Mouse (Mus musculus) fat pad, adult 2 months (tissue): ENCODE measurements at regions not wholly inside any gene's neighbourhood (a gene's known extent, or its start where the extent isn't known, plus 50 kb on each side); places are given as distances from the start of the nearest gene placed in this dataset.

Source experiments
- DNase-seq: peaks from one replicate; pipeline ENCODE4 v3.0.0-alpha.2; 2011; ENCODE audit warnings: low read depth, low spot score; ENCODE audit errors: extremely low read depth

DNA sequence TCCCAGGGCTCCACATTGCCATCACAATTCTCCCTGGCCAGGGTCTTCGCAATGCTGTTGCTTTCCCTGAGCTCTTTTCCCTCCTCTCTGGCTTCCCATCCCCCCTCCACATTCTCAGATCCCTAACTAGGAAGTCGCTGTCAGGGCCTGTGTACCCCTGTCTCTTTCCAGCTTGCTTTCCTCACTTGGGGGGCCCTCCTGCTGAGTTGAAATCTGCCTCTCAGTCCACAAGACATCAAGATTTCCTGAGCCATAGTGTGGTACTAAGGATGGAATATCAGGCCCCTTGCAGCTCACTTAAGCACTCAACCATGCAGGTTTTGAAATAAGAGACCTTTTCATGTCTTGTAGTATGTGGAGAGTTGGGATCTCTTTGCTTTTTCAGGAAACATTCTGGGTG lies 133.8 kb upstream of the Gdf10 start:
- DNase-seq: no peak

DNA sequence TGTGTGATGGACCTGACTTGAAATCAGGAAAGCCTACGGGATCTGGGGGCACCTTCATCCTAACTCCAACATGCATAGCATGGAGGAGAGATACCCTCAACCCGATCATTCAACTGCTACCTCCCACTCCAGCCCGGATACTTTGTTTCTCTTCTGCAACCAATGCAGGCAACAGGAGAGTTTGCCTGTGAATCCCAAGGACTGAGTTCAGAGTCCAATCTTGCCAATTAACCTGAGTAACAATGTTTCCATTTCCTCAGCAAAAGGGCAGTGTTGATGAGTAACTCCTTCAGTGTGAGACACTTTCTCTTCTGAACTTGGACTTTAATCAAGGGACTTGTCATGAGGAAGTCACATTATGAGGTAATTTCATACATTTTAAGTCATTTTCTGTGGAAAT lies 129.1 kb upstream of the Gdf10 start:
- no peak for DNase-seq

DNA sequence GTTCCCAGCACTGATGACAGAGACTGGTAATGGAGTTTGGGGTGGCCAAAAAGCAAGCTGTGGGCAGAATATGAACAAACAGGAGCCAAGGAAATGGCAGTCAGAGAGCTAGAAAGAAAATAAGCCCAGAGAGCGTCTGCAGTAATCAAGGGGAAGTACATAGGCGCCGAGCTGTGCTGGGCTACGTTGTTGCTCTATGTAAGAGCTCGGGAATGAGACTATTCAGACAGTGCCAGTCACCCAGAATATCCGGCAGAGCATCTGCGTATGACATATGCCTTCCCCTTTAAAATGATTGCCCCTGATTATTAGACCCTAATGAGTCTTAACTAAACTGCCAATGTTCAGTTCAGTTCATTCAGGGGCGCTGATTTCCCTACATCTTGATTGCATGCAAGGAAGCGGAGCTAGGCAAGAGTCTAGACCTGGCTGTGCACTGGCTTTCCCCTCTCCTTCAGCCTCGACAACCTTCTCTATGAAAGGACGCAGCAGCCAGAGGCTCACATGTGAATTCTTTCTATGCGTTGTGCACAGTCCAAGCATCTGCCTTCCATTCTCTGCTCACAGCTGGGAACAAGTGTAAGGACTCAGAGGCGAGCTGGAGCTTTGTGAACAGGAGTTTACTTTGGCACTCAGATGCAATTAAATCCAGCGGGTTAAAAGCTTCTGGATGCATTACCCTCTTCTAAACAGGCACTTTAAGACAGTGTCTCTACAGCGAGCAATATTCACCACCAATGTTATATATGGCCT lies 125.7 kb upstream of the Gdf10 start:
- no peak for DNase-seq

DNA sequence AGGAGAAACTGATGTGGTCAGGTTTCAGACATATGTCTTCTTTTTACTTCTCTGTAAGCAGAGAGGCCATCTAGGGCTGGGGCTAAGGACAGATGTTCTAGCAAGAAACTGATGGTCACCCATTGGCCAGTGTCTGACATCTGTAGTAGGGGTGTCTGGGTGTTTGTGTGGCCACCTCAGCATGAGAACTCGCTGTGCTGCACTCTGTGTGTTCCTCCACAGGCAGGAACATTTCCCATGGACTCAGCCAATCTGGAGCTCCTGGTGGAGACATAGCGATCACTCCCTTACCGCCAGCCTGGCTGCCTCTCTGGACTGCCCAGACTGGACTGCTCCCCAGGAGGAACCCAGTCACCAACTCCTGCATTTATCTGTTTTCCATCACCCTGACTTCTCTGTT lies 119.1 kb upstream of the Gdf10 start:
- DNase-seq: no peak

DNA sequence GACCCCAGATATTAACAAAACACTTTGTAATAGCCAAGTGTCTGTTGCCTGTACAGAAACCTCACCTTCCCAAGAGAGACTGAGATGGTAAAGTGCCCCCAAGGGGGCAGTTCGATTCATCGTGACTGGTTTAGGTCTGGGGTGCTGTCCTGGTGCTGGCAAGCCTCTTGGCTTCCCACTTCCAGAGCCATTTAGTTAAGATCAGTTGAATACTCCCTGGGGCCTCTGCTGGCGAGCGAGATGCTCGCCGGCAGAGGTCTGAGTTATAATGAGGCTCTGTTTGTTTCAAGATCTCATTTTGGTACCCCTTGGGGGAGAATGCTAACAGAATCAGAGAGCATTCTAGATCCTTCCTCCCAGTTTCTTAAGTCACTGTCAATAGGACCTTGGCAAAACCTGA lies 118.7 kb upstream of the Gdf10 start:
- no peak for DNase-seq

DNA sequence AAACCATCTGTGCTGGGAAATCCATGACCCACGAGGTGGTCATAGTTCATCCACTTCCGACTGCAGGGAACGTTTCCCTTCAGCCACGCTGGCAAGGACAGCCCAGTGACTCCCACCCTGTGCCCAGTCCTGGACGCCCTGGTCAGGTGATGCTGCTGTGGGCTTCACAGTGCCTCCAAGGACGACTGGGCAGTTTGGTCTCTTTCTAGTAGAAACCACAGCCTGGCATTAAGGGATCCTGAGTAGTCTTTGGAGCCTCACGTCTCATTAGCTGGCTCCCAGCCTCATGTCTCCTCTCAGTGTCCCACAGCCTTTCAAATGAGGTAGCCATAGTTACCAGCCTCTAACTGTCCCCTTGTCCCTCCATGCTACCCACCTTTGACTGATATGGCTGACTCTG lies 116.2 kb upstream of the Gdf10 start:
- DNase-seq: no peak

DNA sequence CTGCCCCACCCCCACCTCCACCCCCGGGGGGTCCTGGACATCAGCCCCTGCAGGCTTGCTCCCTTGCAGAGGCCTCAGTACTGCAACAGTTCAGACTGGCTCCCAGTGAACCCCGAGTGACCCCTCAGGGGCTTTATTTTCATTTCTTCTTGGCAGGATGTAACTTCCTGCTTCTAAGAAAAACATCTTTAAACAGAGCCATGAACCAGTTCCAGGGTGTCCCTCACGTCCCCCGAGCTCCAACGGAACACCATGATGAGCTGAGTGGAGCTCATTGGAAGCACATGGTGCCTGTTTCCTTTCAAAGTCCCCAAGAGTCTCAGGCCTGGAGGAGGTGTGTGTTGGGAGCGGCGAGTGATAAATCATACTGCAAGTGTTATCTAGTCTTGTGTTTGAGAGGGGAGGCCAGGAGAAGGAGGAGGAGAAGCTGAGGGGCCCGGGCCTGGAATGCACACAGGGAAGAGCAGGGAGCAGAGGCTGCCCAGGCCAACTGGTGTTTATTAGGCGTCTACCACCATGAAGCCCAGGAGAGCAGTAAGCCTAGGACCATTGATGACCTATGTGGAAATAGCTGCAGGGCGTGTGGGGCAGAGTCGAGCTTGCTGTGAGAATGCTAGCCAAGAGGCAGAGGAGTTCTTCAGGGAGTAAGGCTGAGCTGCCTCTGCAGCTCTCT lies 114.7 kb upstream of the Gdf10 start:
- no peak for DNase-seq

DNA sequence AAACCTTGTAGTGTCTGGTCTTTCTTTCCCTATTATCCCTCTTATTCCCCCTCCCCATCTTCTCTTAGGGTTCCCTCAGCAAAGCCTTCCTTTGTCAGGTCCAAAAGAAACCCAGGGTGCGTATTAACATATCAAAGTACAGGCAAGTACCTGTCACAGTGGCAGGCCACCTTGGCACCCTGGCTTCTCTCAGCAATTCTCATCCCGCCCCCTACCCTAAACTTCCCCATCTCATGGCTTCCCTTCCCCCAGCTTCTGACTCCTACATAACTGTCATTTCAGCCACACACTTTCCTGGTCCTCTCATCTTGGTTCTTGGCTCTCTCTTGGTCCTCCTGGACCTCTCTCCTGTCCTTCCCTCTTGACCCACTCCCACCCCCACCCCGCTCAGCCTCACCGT lies 112.8 kb upstream of the Gdf10 start:
- no peak for DNase-seq

DNA sequence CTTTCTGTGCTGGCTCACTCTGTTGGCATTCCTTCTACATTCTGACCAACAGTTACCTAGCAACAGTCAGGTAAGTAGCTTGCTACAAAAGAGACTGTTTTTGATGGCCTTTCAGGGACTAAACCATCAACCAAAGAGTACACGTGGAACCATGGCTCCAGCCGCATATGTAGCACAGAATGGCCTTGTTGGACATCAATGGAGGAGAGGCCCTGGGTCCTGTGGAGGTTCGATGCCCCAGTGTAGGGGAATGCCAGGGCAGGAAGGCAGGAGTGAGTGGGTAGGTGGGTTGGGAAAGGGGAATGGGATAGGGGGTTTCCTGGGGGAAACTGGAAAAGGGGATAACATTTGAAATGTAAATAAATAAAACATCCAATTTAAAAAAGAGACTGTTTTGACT lies 112.1 kb upstream of the Gdf10 start:
- no peak for DNase-seq

DNA sequence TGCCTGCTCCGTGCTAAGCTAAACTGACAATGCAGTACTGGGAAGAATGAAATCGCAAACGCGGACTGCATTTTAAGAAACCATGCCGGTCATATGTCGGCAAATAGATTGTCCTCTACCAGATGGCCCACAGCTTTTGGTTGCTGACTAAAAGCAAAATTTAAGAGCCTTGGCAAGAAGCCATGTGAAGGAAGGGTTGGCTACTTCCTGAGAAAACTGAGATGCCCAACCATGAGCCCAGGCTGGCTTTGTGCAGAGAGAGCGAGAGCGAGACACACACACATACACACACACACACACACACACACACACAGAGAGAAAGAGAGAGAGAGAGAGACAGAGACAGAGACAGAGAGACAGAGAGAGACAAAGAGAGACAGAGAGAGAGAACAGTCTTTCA lies 111.1 kb upstream of the Gdf10 start:
- no peak for DNase-seq

DNA sequence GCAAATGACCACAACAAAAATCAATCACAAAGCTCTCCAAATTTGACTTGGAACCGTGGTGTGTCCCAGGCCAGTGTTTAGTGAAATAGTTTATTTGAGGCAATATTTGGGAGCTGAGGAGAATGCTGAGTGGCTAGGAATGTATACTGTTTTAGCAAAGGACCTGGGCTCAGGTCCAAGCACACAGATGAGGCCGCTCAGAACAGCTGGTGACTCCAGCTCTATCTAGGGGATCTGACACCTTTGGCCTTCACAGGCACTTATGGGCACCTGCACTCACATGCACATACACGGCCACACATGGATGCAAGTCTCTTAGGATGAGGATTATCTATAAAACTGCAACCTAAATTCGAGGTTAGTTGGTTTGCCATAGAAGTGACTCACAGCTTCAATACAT lies 110.6 kb upstream of the Gdf10 start:
- no peak for DNase-seq

DNA sequence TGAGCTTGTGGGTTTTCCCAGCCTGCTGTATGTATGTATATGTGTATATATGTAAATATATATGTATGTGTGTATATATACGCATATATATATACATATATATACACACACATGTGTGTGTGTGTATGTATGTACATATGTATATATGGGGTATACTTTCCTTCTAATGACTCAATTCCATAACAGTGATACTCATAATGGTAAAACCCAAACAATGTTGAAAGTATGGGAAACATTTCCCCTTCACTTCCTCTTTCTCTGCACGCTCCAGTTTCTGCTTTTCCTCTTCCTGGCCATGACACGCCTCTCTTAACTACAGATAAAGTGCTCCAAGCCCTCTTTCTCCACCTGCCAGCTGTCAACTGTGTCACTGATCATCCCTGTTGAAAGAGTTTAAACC lies 110.1 kb upstream of the Gdf10 start:
- no peak for DNase-seq

DNA sequence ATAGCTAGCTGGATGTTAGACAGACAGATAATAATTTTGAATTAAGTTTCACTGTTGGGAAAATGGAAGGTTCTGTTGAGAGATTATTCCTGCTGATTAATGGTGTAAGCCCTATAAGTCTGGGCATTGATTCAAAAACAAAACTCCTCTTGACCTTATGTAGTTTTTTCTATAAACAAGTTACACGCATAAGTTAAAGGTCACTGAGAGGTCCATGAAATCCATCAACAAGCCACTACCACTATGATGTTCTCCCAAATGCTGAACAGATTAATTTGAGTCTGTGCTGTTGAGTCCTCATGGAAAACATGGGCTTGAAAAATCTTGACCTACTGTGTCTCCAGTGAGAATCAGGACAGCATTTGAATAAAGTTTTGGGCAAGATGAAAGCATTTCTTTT lies 109.3 kb upstream of the Gdf10 start:
- no peak for DNase-seq

DNA sequence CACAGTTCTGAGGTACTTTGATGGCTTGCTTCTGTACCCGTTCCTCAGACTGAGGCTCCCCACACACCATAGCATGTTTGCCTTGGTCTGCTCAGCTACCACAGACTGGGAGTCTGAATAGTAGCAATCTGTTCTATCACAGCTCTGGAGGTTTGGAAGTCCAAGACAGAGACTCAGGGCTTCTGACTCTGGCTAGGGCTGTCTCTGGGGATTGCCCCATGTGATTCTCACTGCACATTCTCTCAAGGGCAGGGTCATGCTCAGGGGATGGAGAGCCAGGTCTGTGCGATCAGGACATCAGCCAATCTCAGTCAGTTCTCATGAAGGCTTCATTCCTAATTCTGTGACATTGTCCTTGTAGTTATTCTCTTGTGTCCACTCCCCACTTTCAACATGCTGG lies 108.8 kb upstream of the Gdf10 start:
- no peak for DNase-seq

DNA sequence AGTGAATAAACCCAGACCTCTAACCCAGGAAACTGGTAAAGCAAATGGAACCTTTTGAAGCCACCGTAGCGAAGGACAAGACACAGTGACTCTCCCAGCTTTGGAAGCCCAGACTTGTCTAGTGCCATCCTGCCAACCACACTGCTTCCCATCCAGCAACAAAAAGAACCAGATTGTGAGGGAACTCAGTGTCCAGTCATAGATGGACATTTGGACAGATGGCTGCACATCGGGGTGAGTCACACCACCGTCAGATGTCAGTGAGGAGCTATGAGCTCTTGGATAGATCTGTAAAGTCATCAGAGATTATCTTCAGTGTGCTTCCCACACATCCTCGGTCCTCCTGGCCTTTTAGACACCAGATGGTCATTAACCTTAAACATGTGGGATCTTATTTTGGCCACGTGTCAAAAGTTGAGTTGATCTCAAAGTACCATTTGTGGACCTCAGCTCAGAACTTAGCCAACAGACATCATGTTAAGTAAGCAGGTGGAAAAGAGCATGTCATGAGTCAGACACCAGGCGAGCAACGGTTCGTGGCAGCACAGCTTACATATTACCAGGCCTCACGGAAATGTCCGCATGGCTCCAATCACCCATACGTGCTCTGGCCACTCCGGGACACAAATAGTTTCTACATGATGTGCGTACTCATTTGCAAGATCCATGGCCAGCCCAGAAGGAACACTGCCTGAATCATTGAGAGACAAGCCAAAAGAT lies 102.7 kb upstream of the Gdf10 start:
- no peak for DNase-seq

DNA sequence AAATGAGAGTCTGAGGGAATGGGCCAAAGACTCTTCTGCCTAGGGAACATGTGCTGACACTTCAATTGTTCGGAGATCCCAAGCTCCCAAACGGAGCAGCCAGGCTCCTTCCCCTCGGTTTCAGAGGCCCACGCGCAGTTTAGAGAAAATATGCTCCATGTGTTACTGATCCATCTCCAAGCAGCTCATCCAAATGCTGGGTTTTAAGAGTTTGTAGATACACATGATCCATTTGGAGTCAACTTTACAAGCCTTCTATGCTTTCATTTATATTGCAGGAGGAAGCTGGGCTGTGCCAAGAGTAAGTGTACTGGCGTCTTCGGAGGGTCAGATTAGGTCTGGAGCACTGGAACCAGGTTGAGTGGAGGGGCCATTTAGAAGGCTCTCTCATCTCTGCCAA lies 102.0 kb upstream of the Gdf10 start:
- DNase-seq: no peak

DNA sequence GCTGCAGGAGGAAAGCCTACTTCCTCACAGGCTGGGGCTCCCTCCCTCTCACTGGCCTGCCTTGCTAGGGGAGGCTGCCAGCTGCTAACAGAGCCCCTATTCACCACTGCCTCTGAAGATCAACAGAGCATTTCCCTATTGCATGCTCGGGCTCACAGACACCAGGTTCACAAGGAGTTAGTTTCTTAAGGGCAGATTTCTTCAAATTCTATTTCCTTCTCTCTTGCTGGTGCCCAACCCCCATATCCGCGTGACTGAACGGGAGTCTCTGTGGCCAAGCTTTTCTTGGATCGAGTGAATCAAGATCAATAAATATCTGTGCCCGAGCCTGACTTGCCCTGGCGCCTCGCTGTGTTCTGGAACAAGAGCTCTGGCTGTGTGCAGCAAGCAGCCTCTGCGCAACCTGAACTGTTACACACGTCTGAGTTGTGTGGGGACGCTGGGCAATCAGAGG lies 98.9 kb upstream of the Gdf10 start:
- DNase-seq: peak; percentile 25

DNA sequence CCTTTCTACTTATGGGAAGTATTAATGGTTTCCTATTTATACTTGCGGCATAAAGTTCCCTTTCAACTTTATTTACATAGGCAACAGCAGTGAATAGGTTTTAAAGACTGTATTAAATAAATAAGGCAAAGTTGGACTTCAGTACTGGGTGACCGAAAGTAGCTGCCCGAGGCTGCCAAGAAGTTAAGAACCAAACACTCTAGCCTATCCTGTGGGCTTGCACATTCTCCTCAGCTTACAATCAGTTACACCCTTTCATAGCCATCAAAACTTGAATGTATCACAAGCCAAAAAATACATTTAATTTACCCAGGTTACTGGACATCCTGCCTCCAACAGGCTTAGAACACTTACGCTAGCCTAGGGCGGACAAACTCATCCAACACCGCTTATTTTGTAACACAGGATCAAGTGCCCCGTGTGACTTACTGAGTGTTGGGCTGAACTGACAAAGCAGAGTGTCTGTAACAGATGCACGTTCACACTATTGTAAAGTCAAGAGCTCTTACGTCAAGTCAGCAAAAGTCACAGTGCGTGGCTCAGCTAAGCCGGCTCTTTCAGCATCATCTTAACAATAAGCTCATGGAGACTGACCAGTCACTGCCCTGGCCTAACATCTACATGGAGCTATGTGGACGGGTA lies 97.3 kb upstream of the Gdf10 start:
- peak; percentile 31 for DNase-seq

DNA sequence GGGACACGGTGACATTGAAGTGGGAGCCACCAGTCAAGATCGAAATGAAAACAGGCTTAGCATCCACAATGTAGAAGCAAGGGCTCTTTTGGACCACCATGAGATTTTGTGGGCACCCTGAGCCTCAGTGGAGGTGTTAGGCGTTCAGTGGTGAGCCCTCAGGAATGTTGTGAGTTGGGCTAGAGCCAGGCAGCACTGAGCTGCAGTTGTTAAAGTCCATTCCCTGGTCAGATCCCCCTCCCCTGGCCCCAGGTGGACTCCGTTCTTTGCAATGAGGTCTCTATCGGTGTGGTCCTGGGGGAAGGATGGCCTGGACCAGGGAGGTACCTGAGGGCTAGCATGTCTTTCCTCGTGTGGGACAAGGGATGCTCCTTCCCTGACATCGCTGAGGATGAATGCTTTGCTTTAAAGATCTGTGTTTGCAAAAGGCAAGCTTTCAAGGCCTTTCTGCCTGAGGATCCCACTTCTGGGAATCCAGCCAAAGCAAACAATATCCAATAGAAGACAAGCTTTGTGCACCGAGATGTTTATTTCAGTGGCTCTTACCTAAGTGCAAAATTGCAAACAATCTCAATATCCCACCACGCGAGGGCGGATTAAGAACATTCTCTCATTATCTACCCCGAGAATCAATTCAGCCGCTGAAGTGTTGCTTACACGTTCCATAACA lies 90.6 kb upstream of the Gdf10 start:
- no peak for DNase-seq

DNA sequence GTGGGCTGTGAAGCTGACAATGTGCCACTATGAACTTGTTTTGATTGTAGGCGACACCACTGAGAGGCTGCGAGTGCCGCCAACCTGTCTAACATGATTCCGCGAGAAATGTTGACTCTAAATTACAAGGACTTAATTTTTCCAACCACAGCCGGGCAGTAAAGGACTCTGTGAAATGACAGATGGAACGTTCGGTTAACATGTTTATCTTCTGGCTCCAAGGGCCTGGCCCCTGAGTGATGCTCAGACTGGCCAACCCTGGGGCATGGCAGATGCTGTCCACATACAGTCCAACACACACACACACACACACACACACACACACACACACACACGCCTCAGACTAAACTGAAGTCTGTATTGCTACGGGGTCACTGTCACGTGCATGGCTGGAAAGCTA lies 87.0 kb upstream of the Gdf10 start:
- no peak for DNase-seq

DNA sequence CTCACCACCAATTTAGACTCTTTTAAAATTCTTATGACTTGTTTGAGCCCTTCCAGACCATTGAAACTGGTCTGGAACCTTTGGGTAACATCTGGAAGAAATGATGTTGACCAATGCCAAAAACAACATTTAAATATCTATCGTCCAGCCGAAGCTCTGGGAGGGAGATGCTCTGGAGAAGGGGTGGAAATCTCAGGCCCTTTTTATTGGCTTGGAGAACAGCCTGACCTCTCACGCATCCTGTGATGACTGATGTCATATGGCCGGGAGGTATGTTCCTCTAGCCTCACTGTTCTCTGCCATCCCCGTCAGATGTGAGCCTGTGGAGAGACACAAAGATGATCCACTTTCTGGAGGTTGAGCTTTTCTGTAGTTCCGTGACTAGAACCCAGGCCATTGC lies 81.6 kb upstream of the Gdf10 start:
- no peak for DNase-seq
